Mouse (Mus musculus) kidney, adult 2 months (tissue): ENCODE data around the gene Apol8.

Source experiments
- CTCF ChIP-seq: fragments of 200-500 bp; conservative IDR thresholded peaks from 2 replicates; pipeline ENCODE4 v1.5.1; 2011; ENCODE audit warnings: low read depth, mild to moderate bottlenecking, control low read depth, low read length, moderate library complexity, mixed read lengths; ENCODE audit not compliant: insufficient read depth, insufficient read length
- POLR2A ChIP-seq: fragments of 200-500 bp; IDR thresholded peaks from one replicate; pipeline ENCODE4 v1.6.1; 2011; ENCODE audit warnings: low read depth, low read length, control low read depth

DNA sequence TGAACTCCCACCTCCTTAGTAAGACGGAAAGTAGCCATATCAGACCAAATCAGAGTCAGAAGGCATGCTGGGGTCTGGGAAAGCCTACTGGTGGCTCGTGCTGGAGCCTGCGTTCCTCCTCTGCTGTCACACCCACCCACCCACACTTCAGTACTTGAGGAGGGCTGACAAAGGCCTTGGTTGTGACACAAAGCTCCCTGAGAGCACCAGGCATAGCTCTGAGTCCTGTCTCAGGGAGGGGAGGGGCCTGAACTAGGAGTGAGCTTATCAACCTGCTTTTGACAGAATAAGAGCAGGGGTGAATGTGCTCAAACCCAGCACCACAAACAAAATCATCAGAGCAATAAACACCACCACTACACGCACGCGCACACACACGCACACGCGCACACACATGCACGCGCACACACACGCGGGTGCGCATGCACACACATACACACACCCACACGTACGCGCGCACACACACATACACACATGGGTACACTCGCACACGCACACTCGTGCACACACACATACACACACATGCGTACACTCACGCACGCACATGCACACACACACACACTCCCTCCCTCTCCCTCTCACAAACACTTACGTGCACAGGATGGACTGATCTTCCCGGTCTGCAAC, 39.7 kb upstream of the Apol8 start:
- no peak for TF ChIP-seq CTCF
- TF ChIP-seq POLR2A: no peak
